ENCODE assay signal across 30 mouse cellular contexts in the genomic region with DNA sequence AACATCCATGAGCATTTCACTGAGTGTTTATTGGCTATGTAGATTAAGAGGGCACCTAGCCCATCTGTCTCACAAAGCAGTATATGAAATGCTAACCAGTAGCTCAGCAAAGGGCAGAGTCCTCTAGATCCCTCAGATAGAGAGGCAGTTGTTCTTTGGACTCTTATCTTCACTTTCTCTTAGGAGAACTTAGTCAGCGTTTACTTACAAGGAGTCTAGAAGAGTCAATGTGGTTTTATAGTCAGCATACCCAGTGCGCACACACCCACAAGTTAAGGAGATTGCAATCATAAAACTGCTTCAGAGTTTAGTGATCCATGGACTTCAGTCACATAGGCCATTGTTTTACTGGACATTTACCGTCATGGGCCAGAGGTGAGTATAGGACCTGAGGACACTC. TPM values are rescaled to one million over a fixed set of nuclear protein-coding genes. Genes with fewer than 3 reads are reported as not detected.
A peak's percentile ranks its signal among the peaks of the same experiment; 100 is the strongest.
DNase-seq lines count a peak whose midpoint lies in the region; ATAC-seq lines count a peak whose summit lies in the region.
"Had no signal": no experiment of that assay in that cellular context is flagged by ENCODE, and none has a peak within 500 bp of the region (broad histone marks: within the 10 kb centered on the region; RNA-seq: fewer than 3 reads in every experiment).

No protein-coding gene starts in this region.

- H3K4me1 ChIP-seq in kidney, embryonic 16.5 days (ENCODE audit: insufficient read depth, low read length) = peaks cover 5% of the 10 kb centered on the region
- peaks cover 8% of the 10 kb centered on the region; the same call in 1 of the 2 replicates for H3K4me1 ChIP-seq in intestine, embryonic 16.5 days (ENCODE audit: control insufficient read depth, insufficient read depth, low read length)
- no peaks in the 10 kb centered on the region for H3K4me1 ChIP-seq in stomach, embryonic 15.5 days
- H3K4me1 ChIP-seq: kidney, embryonic 15.5 days had no signal

- no peak overlapping the region for H3K4me2 ChIP-seq in kidney, embryonic 16.5 days (replicated peaks; ENCODE audit: low read depth, low read length)
- no peak overlapping the region for H3K4me2 ChIP-seq in intestine, embryonic 16.5 days (ENCODE audit: low read depth, low read length)
- H3K4me2 ChIP-seq in stomach, embryonic 15.5 days = no peak overlapping the region
- H3K4me2 ChIP-seq: heart, embryonic 12.5 days; kidney, embryonic 15.5 days; neural tube, embryonic 13.5 days had no signal

- no peaks in the 10 kb centered on the region for H3K27me3 ChIP-seq in kidney, embryonic 16.5 days (ENCODE audit: insufficient read depth, low read length)
- no peaks in the 10 kb centered on the region for H3K27me3 ChIP-seq in intestine, embryonic 16.5 days (replicated peaks; ENCODE audit: control insufficient read depth, insufficient read depth, low read length)
- H3K27me3 ChIP-seq in stomach, embryonic 15.5 days (replicated peaks) = no peaks in the 10 kb centered on the region
- H3K27me3 ChIP-seq: CH12.LX; heart, embryonic 12.5 days; kidney, embryonic 15.5 days; megakaryocyte, embryonic 14.5 days; neural tube, embryonic 13.5 days had no signal

- no peaks in the 10 kb centered on the region for H3K9me3 ChIP-seq in kidney, embryonic 16.5 days (ENCODE audit: low read length)
- no peaks in the 10 kb centered on the region for H3K9me3 ChIP-seq in intestine, embryonic 16.5 days (ENCODE audit: control insufficient read depth, low read length)
- H3K9me3 ChIP-seq in stomach, embryonic 15.5 days = no peaks in the 10 kb centered on the region
- H3K9me3 ChIP-seq: G1E; heart, embryonic 12.5 days; hindbrain, embryonic 10.5 days; kidney, embryonic 15.5 days; limb, embryonic 10.5 days; megakaryocyte, embryonic 14.5 days; neural tube, embryonic 13.5 days had no signal

- H3K27ac ChIP-seq in kidney, embryonic 16.5 days (ENCODE audit: low read length) = peak overlapping the region; percentile 3; the same call in 1 of the 2 replicates
- H3K27ac ChIP-seq in intestine, embryonic 16.5 days (ENCODE audit: low read length) = peak overlapping the region; percentile 53; the same call in 1 of the 2 replicates
- peak overlapping the region; percentile 35; the same call in 1 of the 2 replicates for H3K27ac ChIP-seq in stomach, embryonic 15.5 days
- H3K27ac ChIP-seq: hindbrain, embryonic 10.5 days; hindbrain, postnatal 0 days; kidney, embryonic 15.5 days; limb, embryonic 10.5 days; neural tube, embryonic 13.5 days had no signal

- no peak overlapping the region for H3K9ac ChIP-seq in kidney, embryonic 16.5 days (replicated peaks; ENCODE audit: low read length)
- no peak overlapping the region for H3K9ac ChIP-seq in intestine, embryonic 16.5 days (ENCODE audit: low read depth, low read length)
- H3K9ac ChIP-seq in stomach, embryonic 15.5 days = no peak overlapping the region
- H3K9ac ChIP-seq: heart, embryonic 12.5 days; kidney, embryonic 15.5 days; neural tube, embryonic 13.5 days had no signal

- H3K4me3 ChIP-seq in kidney, embryonic 16.5 days (ENCODE audit: low read length) = no peak overlapping the region
- no peak overlapping the region for H3K4me3 ChIP-seq in intestine, embryonic 16.5 days (ENCODE audit: low read length)
- no peak overlapping the region for H3K4me3 ChIP-seq in stomach, embryonic 15.5 days (replicated peaks)
- H3K4me3 ChIP-seq: heart, embryonic 12.5 days; hindbrain, embryonic 10.5 days; kidney, embryonic 15.5 days; limb, embryonic 10.5 days; megakaryocyte, embryonic 14.5 days; myocyte; neural tube, embryonic 13.5 days had no signal

- ATAC-seq in kidney, embryonic 16.5 days (ENCODE audit: low FRiP score, low TSS enrichment) = peak; percentile 63
- peak; percentile 95 for ATAC-seq in intestine, embryonic 16.5 days
- ATAC-seq in stomach, embryonic 15.5 days (ENCODE audit: insufficient read depth, low FRiP score, low read depth) = peak; percentile 78
- no peak for ATAC-seq in erythroblast, adult 5-6 weeks (replicated peaks; ENCODE audit: low FRiP score, poor library complexity, severe bottlenecking)
- ATAC-seq: hindbrain, postnatal 0 days; midbrain, embryonic 16.5 days; Patski had no signal

- DNase-seq in kidney, postnatal 4 days = no peak
- peak; percentile 54 for DNase-seq in 416B (ENCODE audit: low read depth)
- DNase-seq in lung, postnatal 36 days = no peak
- DNase-seq: adrenal gland, postnatal 36 days; cerebellum, adult 11 months; cerebellum, adult 9-11 months; gastrocnemius, postnatal 25 days; heart, adult 18-20 months; heart, postnatal 10 days; liver; lung, adult 2 months; lung, postnatal 14 days; thymus, adult 2 months; thymus, postnatal 4 days had no signal

- no peaks in the 10 kb centered on the region for H3K36me3 ChIP-seq in kidney, embryonic 16.5 days (ENCODE audit: insufficient read depth, low read length)
- no peaks in the 10 kb centered on the region for H3K36me3 ChIP-seq in intestine, embryonic 16.5 days (ENCODE audit: control insufficient read depth, insufficient read depth, low read length)
- no peaks in the 10 kb centered on the region for H3K36me3 ChIP-seq in stomach, embryonic 15.5 days
- H3K36me3 ChIP-seq: heart, embryonic 12.5 days; kidney, embryonic 15.5 days; neural tube, embryonic 13.5 days had no signal

- WGBS in kidney, embryonic 16.5 days = 46% methylated on average over 3 of the region's 3 CpGs
- 62% methylated on average over 3 of the region's 3 CpGs for WGBS in intestine, embryonic 16.5 days
- 72% methylated on average over 3 of the region's 3 CpGs for WGBS in stomach, embryonic 15.5 days

RNA-seq across cellular contexts. Expression of gene Iqgap2, which starts 54.8 kb away (rescaled TPM):
- polyA plus RNA-seq in kidney, embryonic 16.5 days (2015; fragmentation: Nextera tagmentation; extraction: Ambion mirVana) = 10.5 and 11.2 TPM in 2 replicates
- polyA plus RNA-seq in intestine, embryonic 16.5 days (2015; fragmentation: Nextera tagmentation; extraction: Ambion mirVana) = 29.4 and 32.5 TPM in 2 replicates
- polyA plus RNA-seq in stomach, embryonic 15.5 days (2015; fragmentation: Nextera tagmentation; extraction: Ambion mirVana) = 20.3 and 20.9 TPM in 2 replicates
- total RNA-seq in erythroblast, adult 5-6 weeks (2015; ENCODE audit: low replicate concordance) = 16.9 and 22.2 TPM in 2 replicates
- 36.8 and 41.5 TPM in 2 replicates for total RNA-seq in erythroblast, adult 5-6 weeks (2017; ENCODE audit: low replicate concordance)

Comparison
In these comparisons a context has a peak if more than half of its experiments do, and no peak if none do; other contexts are left out.
1. H3K27ac ChIP-seq: peak in every context shown above with its lines; median percentile 53 in intestine, embryonic 16.5 days; 35 in stomach, embryonic 15.5 days; 3 in kidney, embryonic 16.5 days.